Comparison of ENCODE assay signal across 8 mouse cellular contexts in genomic region chr11:51857081-51857671, GRCm38 (mm10). TPM values are rescaled to one million over a fixed set of nuclear protein-coding genes. Genes with fewer than 3 reads are reported as not detected.
DNase-seq lines count a peak whose midpoint lies in the region; ATAC-seq and TF ChIP-seq lines count a peak whose summit lies in the region.

TSS of gene Jade2 (minus strand) at chr11:51857653.

- peak within 1 kb of the TSS; percentile 100 for H3K4me2 ChIP-seq in hindbrain, embryonic 12.5 days (replicated peaks)

- peak; percentile 28 for ATAC-seq in G1E (ENCODE audit: extremely low read depth, insufficient number of reproducible peaks, low FRiP score, poor library complexity, severe bottlenecking)
- no peak for ATAC-seq in hindbrain, embryonic 12.5 days (ENCODE audit: low FRiP score)

- peak within 1 kb of the TSS; percentile 81 for H3K4me3 ChIP-seq in G1E (ENCODE audit: low read depth, low read length)
- peak within 1 kb of the TSS; percentile 63 for H3K4me3 ChIP-seq in hindbrain, embryonic 12.5 days

- no peaks in the 10 kb centered on the region for H3K9me3 ChIP-seq in G1E (replicated peaks)
- no peaks in the 10 kb centered on the region for H3K9me3 ChIP-seq in hindbrain, embryonic 12.5 days (replicated peaks)

- peak within 1 kb of the TSS; percentile 69 for H3K9ac ChIP-seq in hindbrain, embryonic 12.5 days

- H3K36me3 ChIP-seq in G1E (replicated peaks) = peaks cover 17% of the 10 kb centered on the region
- H3K36me3 ChIP-seq in hindbrain, embryonic 12.5 days = no peaks in the 10 kb centered on the region

- peaks cover 23% of the 10 kb centered on the region for H3K27me3 ChIP-seq in G1E (ENCODE audit: insufficient read depth, low read length)
- H3K27me3 ChIP-seq in hindbrain, embryonic 12.5 days = peaks cover 50% of the 10 kb centered on the region

- peak; percentile 76 for DNase-seq in G1E (ENCODE audit: low spot score)
- DNase-seq in cerebellum, adult 11-12 months = peak; percentile 80
- DNase-seq in frontal cortex, postnatal 14 days (ENCODE audit: low spot score in 2 of 2) = peak; percentile 14 to 20
- peak; percentile 41 to 51 for DNase-seq in layer of hippocampus, postnatal 25 days (ENCODE audit: extremely low spot score in 1 of 2, low spot score in 1 of 2)
- peak; percentile 71 for DNase-seq in lung, postnatal 10 days
- peak; percentile 64 for DNase-seq in retina, adult 2 months (ENCODE audit: low read depth, low spot score)
- peak; percentile 71 for DNase-seq in thymus, postnatal 14 days

- WGBS in hindbrain, embryonic 12.5 days = 0% methylated on average over 39 of the region's 47 CpGs

- H3K27ac ChIP-seq in hindbrain, embryonic 12.5 days = no peak within 1 kb of the TSS; the same call in 1 of the 2 replicates

- TF ChIP-seq CTCF in G1E (IDR thresholded peaks at IDR 0.05; ENCODE audit: low read depth, low read length) = no peak

- peaks cover 37% of the 10 kb centered on the region for H3K4me1 ChIP-seq in G1E (ENCODE audit: insufficient read depth, low read depth, low read length)
- peaks cover 30% of the 10 kb centered on the region for H3K4me1 ChIP-seq in hindbrain, embryonic 12.5 days

RNA-seq across cellular contexts. Expression of gene Jade2, which starts in this region (rescaled TPM):
- total RNA-seq in G1E (2014; fragmentation: Nextera tagmentation) (8.4 and 8.8 TPM in 2 replicates), G1E (2017) (6.9 and 7.0 TPM in 2 replicates)
- 12.9 and 13.7 TPM in 2 replicates for polyA plus RNA-seq in G1E (2012)
- polyA plus RNA-seq in hindbrain, embryonic 12.5 days (2016; fragmentation: Nextera tagmentation; extraction: Ambion mirVana) = 0.83 and 1.0 TPM in 2 replicates
- 10 to 100 TPM; 28.4 to 29.7 TPM for total RNA-seq in layer of hippocampus, postnatal 25 days (2021)

Comparison
In these comparisons a context has a peak if more than half of its experiments do, and no peak if none do; other contexts are left out.
1. DNase-seq: peak in every context shown above with its lines; median percentile 80 in cerebellum, adult 11-12 months; 76 in G1E; 71 in lung, postnatal 10 days; 71 in thymus, postnatal 14 days; 64 in retina, adult 2 months; 46 in layer of hippocampus, postnatal 25 days; 17 in frontal cortex, postnatal 14 days.